Mouse (Mus musculus) brain, embryonic 14.5 days (tissue): Measurements from ENCODE around the gene Thoc5. TPM values are rescaled to one million over a fixed set of nuclear protein-coding genes. Genes with fewer than 3 reads are reported as not detected.

ENCODE experiments used
- DNase-seq: peaks from one replicate; pipeline ENCODE4 v3.0.0-alpha.2; 2011; ENCODE audit warnings: low read depth
- CTCF ChIP-seq: fragments of 200-500 bp; IDR thresholded peaks from 2 replicates; pipeline ENCODE4 v1.5.1; 2012; ENCODE audit warnings: inconsistent platforms, mild to moderate bottlenecking, moderate library complexity, borderline replicate concordance; ENCODE audit not compliant: insufficient read depth, insufficient read length; ENCODE audit errors: extremely low read depth
- POLR2A ChIP-seq: fragments of 200-500 bp; IDR thresholded peaks from 2 replicates; pipeline ENCODE4 v1.6.1; 2012; ENCODE audit warnings: mild to moderate bottlenecking, inconsistent platforms, borderline replicate concordance; ENCODE audit not compliant: poor library complexity, insufficient read depth, insufficient read length, severe bottlenecking; ENCODE audit errors: extremely low read depth
- polyA plus RNA-seq: library from polyadenylated mRNA; depleted of rRNA; stranded (reverse); fragments of >200 nt; gene quantifications from 2 replicates; pipeline ENCODE4 v1.2.3, GENCODE M21; 2012; rRNA removed

Thoc5 gene
- 75.1 and 84.7 TPM in 2 replicates for polyA plus RNA-seq

DNA sequence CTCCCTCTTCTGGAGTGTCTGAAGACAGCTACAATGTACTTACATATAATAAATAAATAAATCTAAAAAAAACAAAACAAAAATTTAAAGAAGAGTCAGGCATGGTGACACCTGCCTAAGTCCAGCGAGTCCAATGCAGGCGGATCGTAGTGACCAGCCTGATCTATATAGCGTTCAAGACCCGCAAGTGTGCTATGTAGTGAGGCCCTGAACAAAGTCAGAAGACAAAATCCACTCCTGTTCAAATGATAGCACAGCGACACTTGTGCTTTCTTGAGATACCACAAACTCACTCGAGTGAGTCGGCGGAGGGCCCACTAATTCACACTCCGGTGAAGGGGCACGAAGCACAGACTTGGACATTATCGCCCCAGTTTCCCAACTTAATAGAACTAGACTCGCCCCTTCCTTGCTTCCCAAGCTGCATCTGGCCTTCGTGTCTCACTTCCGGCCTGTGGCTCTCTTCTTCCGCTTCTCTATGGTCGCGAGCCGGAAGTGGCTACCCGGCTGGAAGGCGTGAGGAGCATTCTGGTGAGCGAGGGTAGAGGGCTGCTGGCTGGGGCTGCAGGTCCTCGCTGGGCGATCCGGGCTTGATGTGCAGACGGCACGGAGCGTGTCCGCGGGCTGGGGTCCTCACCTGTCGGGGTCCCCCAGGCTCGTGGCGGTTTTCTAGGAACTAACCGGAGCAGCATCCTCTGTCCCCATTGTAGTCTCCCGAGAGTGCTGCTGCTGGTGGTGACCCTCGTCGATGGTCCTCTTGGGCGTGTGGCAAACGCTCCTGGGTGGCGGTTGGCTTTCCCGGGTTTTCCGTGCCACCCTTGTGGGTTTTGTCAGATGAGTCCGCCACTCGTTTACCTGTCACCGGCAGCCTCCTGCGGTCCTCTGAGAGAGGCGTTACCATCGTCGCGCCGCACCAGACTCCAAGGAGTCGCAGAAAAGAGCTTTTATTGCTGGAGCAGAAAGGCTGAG, at the start of gene Thoc5:
Gene Thoc5, plus strand, starts transcription at position 473 of the 969 bp plus-strand sequence.
- peak; percentile 96 for DNase-seq
- no peak for TF ChIP-seq CTCF
- TF ChIP-seq POLR2A = peak; percentile 41; the same call in 1 of the 2 replicates

DNA sequence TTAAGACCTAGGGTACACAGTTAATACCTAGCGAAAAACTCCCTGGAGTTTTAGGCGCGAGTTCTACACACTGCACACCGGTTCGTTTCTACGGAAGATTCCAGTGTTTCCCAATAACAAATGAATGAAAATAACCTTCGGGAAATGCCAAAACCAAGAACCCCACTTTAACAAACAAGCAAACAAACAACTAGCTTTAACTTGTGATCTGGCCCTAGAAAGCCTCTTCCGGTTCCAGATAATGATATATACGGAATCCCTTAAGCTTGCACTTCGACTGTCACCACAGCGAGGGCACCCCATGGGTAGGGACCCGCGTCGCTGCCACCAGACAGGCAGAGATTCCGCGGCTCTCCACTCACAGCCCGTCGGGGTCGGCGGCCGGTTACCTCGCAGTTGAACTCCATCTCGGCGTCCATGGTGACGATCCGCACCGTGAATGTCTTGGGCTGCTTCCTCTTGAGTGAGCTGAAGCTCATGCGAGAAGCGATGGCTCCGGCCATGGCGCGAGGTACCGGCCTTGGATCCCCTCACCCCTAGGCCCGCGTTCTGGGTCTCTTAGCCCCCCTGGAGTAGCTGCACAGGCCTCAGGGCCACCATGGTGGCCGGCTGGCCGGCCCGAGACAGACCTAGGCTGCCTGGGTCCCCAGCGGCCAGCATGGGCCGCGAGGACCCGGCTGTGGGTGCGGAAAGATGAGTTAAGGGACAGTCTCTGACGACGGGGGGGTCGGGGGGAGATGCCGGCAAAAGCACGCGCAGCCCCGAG, 46.5 kb upstream of the Thoc5 start:
- TF ChIP-seq POLR2A = no peak
- DNase-seq = peak; percentile 59

DNA sequence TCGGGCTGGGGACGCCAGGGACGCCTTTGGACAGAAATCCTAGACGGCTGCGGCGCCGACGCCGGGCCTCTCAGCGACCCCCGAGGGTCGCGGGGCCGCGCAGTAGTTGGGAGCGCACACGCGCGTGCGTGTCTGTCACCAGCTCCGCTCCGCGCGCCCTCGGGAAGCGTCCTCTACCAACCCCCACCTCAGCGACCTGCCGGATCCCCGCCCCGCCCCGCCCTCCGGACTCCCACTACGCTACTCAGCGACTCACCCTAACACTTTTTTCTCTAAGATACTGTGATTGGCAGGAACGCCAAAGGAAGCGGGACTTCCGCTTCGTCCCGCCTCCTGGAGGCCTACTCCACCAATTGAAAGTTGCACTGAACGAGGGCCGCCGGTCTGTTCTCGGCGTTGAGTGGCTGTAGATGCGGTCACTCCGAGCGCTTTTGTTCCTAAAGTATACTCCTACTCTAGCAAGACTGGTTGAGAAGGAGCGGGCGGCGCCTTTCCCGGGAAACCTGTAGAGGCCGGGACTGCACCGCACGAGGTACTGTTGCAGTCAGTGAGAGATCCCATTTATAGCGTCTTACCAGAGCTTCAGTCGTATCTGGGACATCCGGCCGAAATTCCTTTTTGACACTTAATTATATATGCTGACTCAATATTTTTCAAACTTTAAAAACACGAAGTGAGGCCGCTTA, 45.7 kb upstream of the Thoc5 start, which contains the start of gene Nf2:
Gene Nf2, minus strand, starts transcription at position 279 of the 686 bp plus-strand sequence.
- TF ChIP-seq POLR2A (peak; percentile 67), CTCF (peak; percentile 14; the same call in 1 of the 2 replicates)
- peak; percentile 100 for DNase-seq

DNA sequence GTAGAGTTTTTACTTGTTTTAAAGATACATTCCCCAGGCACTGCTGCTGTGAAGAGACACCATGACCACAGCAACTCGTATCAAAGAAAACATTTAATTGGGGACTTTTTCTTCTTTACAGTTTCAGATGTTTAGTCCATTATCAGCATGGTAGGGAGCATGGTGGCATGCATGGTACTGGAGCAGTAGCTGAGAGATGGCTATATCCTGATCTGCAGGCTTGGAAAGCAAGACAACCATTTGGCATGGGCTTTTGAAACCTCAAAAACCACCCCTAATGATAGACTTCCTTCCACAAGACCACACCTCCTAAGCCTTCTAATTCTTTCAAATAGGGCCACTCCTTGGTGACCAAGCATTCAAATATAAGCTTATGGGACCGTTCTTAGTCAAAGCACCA, 44.7 kb upstream of the Thoc5 start:
- no peak for DNase-seq
- no peak for TF ChIP-seq CTCF
- TF ChIP-seq POLR2A = no peak

DNA sequence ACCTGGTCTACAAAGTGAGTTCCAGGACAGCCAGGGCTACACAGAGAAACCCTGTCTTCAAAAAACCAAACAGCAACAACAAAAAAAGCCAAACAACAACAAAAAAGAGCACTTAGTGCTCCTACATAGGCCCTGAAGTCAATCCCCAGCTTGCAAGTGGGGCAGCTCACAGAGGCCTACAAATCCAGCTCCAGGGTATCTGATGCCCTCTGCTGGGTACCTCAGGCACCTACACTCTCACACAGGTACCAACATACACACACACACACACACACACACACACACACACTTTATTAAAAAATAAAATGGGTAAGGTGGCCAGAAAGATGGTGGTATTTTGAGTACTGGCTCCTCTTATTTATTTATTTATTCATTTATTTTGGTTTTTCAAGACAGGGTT, 42.1 kb upstream of the Thoc5 start:
- no peak for DNase-seq
- no peak for TF ChIP-seq CTCF
- no peak for TF ChIP-seq POLR2A

DNA sequence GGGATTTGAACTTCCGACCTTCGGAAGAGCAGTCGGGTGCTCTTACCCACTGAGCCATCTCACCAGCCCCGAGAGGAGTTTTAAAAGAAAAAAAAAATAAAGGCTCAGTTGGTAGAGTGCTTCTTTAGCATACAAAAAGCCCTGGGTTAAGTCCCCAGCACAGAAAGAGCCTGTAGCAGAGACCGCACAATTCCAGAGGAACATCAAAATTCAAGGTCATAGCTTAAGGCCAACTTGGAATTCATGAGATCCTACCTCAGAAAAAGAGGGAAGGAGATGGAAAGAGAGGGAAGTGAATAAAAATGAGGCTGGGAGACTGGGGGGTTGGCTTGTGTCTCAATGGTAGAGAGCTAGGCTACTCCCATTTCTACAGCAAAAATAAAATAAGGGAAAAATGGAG, 40.9 kb upstream of the Thoc5 start:
- TF ChIP-seq POLR2A = no peak
- TF ChIP-seq CTCF = no peak
- no peak for DNase-seq

DNA sequence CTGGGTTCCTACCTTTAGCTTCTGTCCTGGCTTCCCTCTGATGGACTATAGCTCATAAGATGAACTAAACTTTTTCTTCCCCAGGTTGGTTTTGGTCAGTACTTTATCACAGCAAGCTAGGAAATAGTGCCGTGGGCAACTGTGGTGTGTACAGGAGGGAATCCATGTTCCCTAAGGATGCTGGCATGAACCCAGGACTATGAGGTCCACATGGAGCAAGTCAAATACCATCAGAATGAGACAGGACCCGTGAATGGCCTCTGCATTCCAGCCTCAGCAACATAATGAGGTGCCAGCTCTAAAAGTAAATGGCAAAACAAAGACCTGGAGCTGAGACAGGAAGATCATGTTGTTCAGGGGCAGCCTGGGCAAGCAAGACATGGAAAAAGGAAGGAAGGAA, 36.7 kb upstream of the Thoc5 start:
- no peak for TF ChIP-seq POLR2A
- TF ChIP-seq CTCF = no peak
- DNase-seq = no peak

DNA sequence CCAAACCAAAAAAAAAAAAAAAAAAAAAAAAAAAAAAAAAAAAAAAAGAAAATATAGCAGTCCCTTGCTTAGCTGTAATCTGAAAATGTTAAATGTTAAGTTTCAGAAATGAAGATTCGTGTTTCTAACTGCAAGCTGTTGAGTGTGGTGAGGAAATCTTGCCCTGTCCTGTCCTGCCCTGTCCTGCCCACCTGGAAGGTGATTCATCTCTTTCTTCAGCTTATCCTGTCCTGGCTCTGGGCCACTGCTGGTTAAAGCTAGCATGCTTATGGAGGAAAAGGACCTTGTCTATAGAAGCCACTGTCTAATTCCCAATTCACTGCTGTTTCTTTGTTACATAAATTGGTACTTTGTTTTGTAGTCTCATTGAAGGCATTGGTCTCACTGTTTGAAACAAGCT, 34.1 kb upstream of the Thoc5 start:
- TF ChIP-seq CTCF (no peak), POLR2A (no peak)

DNA sequence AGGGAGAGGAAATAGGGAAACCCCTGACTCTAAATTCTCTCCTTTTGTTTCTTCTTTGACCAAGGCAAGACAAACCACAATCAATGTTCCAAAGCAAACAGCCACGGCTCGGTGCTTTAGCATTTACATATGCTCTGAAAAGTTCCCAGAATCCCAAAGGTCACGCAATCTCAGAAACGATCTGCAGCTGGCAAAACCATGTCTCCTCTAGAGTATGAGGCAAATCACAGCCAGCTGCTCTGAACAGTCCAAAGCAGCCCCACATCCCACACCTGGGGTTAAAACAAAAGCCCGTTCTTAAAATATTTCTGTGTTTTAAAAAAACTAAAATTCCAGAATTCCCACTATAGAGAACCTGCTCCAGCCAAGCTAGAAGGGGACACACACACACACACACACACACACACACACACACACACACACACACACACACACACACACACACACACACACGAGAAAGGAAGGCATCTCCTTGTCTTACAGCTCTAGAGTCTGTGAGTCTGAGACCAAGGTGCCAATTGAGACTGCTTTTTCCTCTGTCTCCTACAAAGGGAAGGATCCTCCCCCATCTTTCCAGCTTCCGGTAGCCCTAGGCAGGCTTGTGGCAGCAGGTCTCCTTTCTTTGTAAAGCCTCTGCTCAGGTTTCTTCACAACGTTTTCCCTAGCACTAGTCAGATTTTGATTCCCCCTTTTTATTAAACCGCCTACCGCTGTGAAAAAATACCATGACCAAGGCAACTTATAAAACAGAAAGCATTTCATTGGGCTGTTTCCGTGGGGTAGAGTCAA, 33.1 kb upstream of the Thoc5 start:
- no peak for TF ChIP-seq POLR2A
- no peak for TF ChIP-seq CTCF
- DNase-seq = peak; percentile 25

More for the DNA sequence above, 34.1 kb upstream of the Thoc5 start:
- DNase-seq = no peak

DNA sequence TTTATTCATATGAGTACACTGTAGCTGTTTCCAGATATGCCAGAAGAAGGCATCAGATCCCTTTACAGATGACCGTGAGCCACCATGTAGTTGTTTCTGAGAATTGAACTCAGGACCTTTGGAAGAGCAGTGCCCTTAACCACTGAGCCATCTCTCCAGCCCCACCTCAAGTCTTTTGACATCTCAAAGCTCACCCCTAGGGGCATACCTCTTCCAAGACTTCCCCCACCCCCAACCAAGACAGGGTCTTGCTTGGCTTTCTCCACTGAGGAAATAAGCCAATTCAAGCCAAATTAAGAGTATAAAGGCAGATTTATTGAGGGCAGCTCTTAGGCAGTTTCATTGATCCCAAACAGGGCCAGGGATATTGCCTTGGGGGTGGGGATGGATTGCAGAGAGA, 32.4 kb upstream of the Thoc5 start:
- no peak for TF ChIP-seq POLR2A
- no peak for TF ChIP-seq CTCF
- DNase-seq = no peak
